Mouse (Mus musculus) heart, postnatal 4 days (tissue): ENCODE data around the gene D930048N14Rik. TPM values are rescaled to one million over a fixed set of nuclear protein-coding genes. Genes with fewer than 3 reads are reported as not detected.
"Not testable (repeated sequence)": the region's sequence is repeated elsewhere in the genome, so short reads cannot be mapped to it uniquely, and the experiment has no call there.

Source experiments
- DNase-seq: peaks from one replicate; pipeline ENCODE4 v3.0.0; 2021
- total RNA-seq, 2 experiments: library from RNA; stranded (reverse); gene quantifications; 2 replicates each; pipeline ENCODE4 v1.2.3; 2021

D930048N14Rik gene
- total RNA-seq = 1 to 10 TPM; 1.3 to 2.0 TPM

DNA sequence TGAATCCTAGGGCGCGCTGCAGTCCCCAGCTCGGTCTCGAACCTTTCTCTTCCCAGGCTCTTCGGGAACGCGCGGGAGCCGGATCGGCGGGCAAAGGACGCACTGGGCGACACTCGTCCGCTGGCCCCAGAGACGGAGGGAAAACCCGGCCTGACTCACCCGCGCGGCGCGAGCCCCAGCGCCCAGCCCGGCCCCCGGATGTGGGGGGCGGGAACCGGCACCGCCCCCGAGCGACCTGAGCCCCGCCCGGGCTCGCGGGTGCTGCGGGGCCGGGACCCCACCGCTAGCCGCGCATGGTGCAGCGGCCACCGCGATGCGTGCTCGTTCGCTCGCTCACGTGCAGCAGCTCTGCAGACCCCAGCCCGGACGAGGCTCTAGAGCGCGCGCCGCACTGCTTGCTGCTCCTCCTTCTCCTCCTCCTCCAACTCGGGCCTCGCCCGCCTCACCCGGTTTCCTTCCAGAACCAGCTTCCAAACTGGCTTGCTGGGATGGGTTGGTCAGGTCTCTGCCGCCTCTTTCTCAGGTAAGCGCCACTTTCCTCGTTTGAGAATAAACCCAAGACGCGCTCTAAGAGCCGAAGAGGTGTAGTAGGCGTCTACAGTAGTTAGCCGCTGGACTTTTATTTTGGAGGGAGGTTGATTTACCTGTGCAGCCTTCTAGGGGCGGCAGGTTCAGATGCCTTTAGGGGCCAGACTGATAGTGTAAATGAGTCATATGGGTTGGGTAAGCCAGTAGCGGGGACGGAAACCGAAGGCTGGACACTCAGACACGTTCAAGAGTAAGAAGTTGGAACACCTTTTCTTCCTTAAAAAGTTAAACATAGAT is at the start of gene D930048N14Rik, which contains the start of gene N4bp3:
Gene D930048N14Rik, plus strand, starts transcription at position 264 of the 825 bp plus-strand sequence.
Gene N4bp3, minus strand, starts transcription at position 152 of the 825 bp plus-strand sequence.
- DNase-seq = peak; percentile 82

DNA sequence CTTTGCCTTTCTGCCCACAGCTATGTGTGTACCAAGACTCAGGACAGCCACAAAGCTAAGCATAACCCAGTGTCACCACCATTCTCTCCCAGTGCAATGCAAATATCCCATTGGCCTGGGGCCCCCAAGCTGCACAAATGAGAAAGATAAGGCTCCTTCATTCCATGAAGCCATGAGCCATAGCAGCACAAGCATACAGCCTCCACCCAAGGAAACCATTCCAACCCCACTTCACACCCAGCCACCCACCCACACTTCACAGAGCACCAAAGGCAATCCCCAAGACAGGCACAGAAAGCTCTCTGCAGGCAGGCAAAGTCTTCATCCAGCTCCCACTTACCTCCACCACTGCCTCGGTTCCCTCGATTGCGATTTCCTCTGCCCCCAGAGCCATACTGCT is 48.5 kb upstream of the D930048N14Rik start:
- no peak for DNase-seq

DNA sequence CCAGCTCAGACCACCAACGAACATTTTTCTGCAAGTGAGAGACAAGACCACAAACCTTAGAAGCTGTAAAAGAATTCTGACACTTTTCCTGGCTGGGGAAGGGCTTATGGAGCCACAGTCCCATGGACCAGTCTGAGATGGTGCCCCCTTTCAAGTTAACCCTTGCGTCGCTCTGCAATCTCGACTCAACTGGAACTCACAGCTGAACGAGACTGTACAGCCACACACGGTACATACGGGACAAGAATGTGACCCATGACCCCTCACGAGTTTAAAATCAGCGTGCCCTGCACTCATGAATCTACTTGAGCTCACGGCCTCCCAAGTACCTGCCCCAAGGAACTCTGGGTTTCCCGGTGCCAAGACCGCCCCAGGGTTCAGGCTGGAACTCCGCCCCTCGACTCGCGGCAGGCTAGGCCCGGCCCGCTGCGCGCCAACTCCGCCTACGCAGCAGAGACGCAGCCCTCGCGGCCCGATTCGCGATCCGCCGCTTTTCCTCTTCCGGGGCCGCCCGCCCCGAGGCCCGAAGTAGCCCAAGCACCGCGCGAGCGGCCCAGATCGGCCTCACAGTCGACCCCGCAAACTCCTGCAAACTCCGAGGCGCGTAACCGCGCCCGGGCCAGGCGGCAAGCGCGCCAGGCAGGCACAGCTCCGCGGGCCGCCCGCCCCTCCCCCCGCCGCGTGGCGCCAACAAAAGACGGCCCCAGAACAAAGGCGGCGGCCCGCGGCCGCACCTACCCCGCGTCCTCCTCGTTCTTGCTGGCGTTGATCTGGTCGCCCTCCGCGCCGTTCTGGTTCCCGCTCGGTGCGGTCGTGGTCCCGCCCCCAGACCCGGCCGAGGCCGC is 44.9 kb upstream of the D930048N14Rik start:
- DNase-seq = peak; percentile 92

DNA sequence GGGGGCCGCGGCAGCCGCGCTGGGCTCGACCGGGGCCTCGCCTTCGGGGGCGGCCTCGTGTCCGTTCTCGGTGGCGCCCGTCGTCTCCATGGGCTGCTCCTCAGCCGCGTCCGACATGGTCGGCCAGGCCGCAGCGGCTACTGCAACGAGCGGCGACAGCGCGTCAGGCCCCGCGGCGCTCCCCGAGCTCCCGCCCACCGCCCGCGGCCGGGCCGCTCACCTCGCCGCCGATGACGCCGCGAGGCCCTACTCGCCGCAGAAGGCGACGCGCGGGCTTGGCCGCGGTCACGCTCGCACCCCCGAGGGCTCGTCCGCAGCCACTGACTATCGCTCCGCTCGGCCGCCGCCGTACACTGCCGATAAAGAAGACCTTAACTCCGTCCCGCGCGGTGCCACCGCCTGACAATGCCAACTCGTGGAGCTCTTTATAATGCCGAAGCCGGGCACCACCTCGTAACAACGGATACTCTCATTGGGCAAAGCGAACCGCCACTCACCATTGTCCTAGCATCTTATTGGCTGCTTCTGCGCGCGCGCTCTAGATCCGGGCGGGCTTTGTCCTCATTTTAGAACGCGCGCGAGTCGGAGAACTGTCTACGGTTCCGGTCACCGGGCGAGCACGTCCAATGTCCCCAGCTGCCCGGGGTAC is 44.2 kb upstream of the D930048N14Rik start, which contains the start of gene Hnrnpab:
Gene Hnrnpab, minus strand, starts transcription at position 401 of the 649 bp plus-strand sequence.
- DNase-seq = peak; percentile 98

DNA sequence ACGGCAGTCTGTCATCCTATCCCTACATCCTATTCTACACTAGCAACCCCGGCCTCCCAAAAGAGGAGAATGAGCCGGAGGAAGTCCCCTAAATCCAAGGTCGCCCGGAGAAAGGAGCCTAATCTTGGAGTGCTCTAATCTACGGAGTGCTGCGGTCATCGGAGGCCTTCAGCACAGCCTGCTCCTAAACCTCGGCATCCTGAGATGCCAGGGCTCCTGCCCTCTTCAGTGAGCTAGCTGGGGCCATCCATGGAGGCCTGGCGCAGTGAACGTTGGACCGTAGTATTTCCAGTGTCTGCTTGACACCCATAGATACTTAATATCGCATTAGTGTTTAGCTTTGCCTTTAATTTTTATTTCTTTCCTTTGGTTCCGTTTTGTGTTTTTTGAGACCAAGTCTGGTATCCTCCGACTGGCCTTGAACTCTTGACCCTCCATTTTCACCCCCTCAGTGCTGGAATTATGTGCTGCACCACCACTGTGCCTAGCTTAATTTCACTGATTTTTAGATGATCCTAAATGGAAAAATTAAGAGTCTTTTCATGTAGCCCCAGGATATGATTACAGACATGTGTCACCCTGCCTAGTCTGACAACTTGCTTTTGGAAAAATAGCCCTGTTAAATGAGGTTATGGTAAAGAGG is 43.5 kb upstream of the D930048N14Rik start:
- no peak for DNase-seq

DNA sequence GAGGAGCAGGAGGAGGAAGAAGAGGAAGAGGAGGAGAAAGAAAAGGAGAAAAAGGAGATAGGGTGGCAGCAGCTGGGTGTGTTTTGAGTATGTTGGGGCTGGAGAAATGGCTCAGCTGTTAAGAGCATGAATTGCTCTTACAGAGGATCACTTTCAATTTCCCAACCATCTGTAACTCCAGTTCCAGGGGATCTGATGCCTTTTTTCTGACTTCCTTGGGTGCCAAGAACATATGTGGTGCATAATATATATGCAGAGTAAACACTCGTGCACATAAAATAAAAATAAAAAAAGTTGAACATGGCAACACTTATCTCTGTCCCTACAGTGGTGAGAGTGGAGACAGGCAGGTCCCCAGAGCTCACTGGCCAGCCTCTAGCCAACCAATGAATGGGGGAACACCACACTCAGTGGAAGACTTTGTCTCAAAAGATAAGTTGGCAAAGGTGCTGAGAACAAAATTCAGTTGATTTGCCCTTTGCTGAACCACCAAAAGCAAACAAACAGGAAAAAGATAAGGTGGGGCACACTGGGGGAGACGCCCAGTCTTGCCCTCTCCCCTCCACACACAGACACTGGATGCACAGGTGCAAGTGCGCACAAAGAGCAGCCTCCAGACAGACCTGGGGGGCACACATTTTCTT is 41.4 kb upstream of the D930048N14Rik start:
- DNase-seq = no peak

DNA sequence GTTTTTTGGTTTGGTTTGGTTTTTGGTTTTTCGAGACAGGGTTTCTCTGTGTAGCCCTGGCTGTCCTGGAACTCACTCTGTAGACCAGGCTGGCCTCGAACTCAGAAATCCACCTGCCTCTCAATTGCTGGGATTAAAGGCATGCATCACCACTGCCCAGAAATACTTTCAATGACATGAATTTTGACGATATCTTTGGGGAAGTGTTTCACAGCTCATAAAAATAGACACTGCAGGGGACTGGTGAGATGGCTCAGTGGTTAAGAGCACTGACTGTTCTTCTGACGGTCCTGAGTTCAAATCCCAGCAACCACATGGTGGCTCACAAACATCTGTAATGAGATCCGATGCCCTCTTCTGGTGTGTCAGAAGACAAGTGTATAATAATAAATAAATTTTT is 40.8 kb upstream of the D930048N14Rik start:
- DNase-seq = not testable (repeated sequence)

DNA sequence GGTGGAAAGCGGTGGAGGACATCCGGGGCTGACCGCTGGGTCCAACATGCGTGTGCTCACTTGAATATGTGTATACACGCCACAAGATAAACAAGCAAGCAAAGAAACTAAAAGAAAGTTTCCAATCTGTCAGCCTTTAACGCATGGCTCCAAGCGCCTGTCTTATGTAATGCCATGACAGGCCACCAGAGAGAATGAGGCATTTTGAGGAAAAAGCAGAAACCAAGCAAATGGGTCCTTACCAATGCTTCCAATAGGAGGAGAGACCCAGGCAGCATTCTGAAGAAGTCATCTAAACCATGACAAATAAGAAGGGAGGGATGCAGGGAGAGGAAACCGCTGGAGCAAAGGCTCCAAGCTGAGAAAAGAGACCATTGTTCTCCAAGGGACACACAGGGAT is 36.5 kb upstream of the D930048N14Rik start:
- DNase-seq = no peak

DNA sequence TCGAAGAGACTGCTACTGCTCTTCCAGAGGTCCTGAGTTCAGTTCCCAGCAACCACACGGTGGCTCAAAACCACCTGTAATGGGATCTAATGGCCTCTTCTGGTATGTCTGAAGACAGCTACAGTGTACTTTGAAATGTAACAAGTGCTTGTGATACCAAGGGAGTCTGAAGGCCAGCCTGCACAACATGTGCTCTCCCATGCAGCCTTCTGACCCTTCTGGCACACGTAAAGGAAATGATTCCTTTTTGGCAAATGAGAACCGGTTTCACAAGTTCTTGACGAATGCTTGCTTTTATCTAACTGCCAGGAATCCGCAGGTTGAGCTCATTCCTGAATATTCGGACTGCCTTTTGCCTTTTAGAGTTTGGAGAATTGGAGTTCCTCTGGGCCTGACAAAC is 35.6 kb upstream of the D930048N14Rik start:
- no peak for DNase-seq

DNA sequence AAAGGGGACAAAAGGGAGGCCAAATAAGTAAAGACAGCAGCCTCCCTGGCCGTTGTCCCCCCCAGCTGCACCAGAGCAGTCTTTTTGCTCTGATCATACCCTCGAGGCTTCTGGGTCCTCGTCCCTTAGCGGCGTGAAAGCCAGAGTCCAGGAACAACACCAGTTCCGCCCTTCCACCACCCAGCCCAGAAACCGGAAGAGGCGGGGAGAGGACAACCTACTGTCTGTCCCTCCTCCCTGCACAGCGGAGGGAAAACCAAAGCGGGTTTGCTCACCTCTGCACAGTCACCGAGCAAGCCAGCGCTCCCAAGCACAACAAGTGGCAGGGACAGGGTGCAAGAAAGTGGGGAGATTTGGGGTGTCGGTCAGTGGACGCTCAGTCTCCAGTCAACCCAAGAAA is 35.2 kb upstream of the D930048N14Rik start:
- peak; percentile 77 for DNase-seq

DNA sequence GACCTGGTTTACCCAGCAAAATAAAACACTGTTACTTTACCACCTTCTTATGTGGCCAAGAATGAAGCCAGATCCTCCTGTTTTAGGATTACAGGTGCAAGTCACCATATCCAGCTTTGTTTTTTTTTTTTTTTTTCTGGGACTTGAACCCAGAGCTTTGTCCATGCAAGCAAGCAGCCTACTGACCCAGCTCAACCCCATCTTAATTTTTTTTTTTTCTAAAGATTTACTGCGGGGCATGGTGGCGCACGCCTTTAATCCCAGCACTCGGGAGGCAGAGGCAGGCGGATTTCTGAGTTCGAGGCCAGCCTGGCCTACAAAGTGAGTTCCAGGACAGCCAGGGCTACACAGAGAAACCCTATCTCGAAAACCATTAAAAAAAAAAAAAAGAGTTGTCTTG is 34.6 kb upstream of the D930048N14Rik start:
- DNase-seq = not testable (repeated sequence)

DNA sequence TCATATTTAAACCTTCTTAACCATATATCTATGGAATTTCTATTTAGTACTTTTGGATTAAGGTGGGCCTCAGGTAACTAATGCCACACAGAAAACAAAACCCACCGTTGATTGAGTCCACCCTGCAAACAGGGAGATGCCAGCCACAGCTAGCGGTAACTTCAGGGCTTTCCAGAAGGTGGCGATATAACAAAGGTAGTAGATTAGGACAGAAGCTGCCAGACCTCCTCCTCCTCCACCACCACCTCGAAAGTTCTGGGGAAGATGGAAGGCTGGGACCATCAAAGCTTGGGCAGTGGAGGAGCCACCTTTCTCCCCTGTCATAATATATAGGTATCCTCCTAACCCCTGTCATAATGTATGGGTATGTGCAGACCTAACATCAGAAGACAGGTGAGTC is 33.1 kb upstream of the D930048N14Rik start:
- DNase-seq = peak; percentile 83

DNA sequence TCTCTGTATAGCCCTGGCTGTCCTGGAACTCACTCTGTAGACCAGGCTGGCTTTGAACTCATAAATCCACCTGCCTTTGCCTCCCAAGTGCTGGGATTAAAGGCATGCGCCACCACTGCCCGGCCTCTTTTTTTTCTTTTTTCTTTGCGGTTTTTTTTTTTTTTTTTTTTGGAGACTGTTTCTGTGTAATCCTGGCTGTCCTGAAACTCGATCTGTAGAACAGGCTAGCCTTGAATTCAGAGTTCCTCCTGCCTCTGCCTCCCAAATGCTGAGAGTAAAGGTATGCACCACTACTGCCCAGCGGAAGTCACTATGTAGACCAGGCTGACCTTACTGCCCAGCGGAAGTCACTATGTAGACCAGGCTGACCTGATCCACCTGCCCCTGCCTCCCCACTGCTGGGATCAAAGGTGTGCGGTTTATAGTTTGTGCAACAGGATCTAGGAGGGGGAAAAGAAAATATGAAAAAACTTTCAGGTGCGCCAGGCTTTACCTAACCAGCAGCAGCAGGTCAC is 31.8 kb upstream of the D930048N14Rik start:
- no peak for DNase-seq

DNA sequence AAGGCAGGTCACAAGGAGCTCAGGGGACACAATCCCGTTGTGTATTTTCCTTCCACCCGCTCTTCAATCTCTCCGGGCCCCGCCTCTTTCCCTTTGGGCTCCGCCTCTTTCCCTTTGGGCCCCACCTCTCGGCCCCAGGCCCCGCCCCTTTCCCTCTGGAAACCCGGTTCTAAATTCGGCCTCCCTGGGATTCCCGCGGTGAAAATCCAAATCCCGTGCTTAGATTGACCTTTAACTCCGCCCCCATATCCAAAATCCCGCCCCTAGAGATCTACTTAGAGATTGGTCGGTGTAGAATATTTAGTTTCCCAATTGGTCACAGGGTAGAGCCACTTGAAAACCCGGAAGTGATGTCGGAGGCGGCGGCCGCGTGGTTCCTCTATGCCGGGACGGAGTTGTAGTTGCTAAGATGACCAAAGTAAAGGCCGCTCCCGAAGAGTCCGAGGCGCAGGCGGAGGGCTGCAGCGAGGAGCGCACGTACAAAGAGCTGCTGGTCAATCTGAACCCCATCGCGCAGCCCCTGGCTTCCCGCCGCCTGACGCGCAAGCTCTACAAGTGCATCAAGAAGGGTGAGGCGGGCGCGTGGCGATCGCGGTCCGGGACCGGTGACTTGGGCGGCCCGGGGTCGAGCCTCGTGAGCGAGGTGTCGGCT is 31.2 kb upstream of the D930048N14Rik start, which contains the start of gene Nhp2:
Gene Nhp2, plus strand, starts transcription at position 327 of the 652 bp plus-strand sequence.
- peak; percentile 97 for DNase-seq

DNA sequence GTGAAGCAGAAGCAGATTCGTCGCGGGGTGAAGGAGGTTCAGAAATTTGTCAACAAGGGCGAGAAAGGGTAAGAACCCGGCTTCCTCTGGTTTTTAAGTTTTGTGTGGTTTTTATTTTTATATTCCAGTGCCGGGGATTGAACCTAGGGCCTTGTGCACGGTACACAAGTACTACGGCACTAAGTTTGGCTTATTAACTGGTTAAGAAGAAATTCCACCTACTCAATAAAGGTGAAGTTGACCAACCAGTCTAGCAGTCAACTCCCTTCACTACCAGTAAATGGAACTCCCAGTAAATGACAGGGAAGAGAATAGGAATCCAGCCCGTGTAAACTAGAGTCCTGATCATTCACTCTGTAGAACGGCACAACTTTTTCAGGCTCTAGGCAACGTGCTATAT is 30.7 kb upstream of the D930048N14Rik start:
- no peak for DNase-seq

DNA sequence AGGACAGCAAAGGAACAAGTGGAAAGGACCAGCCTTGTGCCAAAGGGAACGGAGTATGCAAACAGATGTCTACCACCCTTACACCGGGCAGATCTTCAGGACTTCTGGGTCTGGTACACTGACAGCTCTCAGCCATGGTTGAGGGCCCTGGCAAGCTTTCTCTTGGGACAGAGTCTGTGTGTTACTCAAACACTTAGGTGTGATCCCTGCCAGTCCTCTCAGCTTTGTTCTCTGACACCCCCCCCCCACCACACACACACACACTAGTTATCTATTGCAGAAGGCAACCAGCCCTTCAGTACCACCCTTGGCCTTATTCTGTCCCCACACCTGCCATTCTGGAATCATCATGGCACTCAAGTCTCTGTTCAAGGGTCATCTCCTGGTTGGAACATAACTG is 29.0 kb upstream of the D930048N14Rik start:
- DNase-seq = no peak

DNA sequence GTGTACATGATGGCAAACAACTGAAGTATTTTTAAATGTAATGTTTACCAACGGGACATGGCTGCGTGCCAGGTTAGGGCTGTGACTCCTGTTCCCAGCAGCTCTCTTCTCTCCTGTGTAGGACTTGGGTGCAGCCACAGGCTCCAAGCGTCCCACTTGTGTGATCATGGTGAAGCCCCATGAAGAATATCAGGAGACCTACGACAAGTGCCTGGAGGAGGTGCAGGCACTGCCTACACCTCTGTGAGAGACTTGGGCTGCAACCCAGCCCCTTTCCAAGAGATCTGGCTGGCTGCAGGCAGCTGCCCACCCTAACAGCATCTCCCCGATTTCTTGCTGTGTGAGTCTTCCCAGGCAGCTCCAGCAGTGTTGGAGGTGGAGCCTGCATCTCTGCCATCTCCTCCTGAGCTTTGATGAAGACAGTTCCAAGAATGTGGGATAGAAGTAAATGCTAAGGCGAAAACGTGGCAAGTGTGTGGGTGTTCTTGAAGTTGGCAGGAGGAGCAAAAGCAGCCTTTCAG is 27.7 kb upstream of the D930048N14Rik start:
- DNase-seq = no peak

DNA sequence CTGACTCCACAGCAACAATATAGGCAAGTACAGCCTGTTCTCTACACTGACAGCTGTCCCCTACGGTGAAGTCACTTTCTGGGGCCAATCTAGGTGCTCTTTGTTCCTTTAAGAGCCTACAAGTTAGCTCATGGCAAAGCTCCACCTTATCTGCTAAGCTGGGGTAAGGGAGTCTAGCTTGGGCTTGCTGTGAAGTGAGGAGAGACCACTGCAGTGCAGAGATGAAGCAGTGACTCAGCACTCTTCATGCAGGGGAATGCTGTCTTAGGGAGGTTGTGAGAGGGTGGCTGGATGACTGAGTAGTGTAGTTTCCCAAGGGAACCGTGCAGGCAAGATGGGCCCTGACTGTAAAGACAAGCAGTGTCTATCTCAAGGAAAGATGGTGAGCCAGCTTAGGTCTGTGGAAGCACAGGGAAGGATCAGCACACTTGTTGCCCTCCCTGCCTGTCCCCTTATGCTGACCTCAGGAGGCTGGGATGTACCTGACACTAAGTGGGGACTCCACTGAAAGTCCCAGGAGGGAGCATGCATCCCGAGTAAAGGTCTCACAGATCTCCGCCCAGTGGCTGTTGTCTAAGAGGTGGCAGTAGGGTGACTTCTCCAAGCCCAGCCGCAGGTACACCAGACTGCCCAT is 25.4 kb upstream of the D930048N14Rik start:
- no peak for DNase-seq

DNA sequence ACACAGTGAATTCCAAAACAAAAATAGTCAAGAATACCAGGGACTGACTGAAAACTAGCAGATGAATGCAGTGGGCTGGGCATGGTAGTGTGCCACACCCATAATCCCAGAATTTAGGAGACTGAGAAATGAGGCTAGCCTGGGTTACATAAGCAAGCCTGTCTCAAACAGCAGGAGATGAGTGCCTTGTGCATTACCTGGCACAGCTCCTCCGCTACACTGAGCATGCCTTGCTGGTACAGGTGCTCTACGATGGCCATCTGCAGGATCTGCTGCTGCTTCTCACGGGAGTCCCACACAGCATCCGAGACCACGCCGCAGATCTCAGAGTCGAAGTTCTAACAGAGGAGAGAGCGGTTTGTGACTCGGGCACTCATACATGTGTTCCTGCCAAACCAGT is 23.3 kb upstream of the D930048N14Rik start:
- no peak for DNase-seq

DNA sequence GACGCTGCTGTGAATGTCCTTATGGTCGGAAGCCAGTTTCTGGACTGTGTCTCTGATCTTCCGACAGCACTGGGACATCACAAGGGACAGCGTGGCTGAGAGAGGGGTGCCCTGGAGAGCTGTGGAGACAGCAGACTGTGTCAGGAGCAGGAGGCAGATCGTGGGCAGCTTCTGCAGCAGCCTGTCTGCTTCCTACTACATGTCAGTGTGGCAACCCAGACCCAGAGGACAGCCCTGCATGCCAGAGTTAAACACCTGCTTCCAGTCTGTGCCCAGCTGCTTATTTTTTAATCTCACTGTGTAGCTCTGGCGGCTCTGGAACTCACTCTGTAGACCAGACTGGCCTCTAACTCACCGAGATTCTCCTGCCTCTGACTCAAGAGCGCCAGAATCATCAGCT is 22.8 kb upstream of the D930048N14Rik start:
- no peak for DNase-seq
